Comparison of ENCODE assay signal across 16 mouse cellular contexts in the genomic region with DNA sequence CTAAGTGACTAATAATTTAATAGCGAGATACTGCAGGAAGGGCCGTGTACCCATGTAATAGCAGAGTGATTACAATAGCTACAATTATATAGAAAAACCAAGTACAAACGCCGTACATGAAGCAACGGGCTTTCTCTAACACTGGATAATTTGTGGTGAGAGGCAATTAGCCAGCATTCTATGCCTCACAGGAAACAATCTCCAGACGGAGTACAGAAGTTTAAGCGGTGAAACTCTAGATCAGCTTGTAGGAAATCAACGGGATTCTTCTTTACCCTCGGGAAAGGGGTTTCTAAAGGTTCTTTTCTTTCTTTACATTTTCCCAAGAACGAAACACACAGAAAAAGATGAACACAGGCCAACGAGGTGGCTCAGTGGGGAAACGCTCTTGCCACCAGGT. TPM values are rescaled to one million over a fixed set of nuclear protein-coding genes. Genes with fewer than 3 reads are reported as not detected.
"Had no signal": no experiment of that assay in that cellular context is flagged by ENCODE, and none has a peak within 500 bp of the region (broad histone marks: within the 10 kb centered on the region; RNA-seq: fewer than 3 reads in every experiment).

No protein-coding gene starts in this region.

- H3K27me3 ChIP-seq: liver, embryonic 13.5 days; lung, embryonic 15.5 days; midbrain, embryonic 15.5 days; neural tube, embryonic 12.5 days had no signal

- H3K9ac ChIP-seq: limb, embryonic 13.5 days; liver, embryonic 13.5 days; liver, postnatal 0 days; lung, embryonic 15.5 days; midbrain, embryonic 15.5 days; neural tube, embryonic 12.5 days had no signal

- H3K36me3 ChIP-seq: limb, embryonic 13.5 days; liver, embryonic 13.5 days; lung, embryonic 15.5 days; midbrain, embryonic 15.5 days; neural tube, embryonic 12.5 days had no signal

- H3K9me3 ChIP-seq: liver, embryonic 13.5 days; lung, embryonic 15.5 days; midbrain, embryonic 15.5 days; neural tube, embryonic 12.5 days had no signal

- H3K4me1 ChIP-seq: liver, embryonic 13.5 days; megakaryocyte, embryonic 14.5 days; midbrain, embryonic 15.5 days; neural tube, embryonic 12.5 days had no signal

- H3K4me2 ChIP-seq: limb, embryonic 13.5 days; liver, embryonic 13.5 days; lung, embryonic 15.5 days; midbrain, embryonic 11.5 days; midbrain, embryonic 15.5 days; neural tube, embryonic 12.5 days had no signal

- DNase-seq: kidney, adult 9 months; kidney, postnatal 14 days; liver, embryonic 13.5 days; liver, postnatal 0 days; lung, postnatal 14 days; right cerebral cortex, postnatal 4 days; spleen, adult 18-20 months; thymus, adult 2 months; thymus, postnatal 36 days had no signal

- ATAC-seq: liver, postnatal 0 days; midbrain, embryonic 15.5 days had no signal

- H3K4me3 ChIP-seq: limb, embryonic 13.5 days; liver, embryonic 13.5 days; lung, embryonic 15.5 days; megakaryocyte, embryonic 14.5 days; midbrain, embryonic 15.5 days; neural tube, embryonic 12.5 days had no signal

- H3K27ac ChIP-seq: limb, embryonic 13.5 days; liver, embryonic 13.5 days; lung, embryonic 15.5 days; macrophage; midbrain, embryonic 15.5 days; neural tube, embryonic 12.5 days had no signal

RNA-seq across cellular contexts. Expression of gene Eln, which starts 29.4 kb away (rescaled TPM):
- polyA plus RNA-seq: macrophage had no signal
